Comparison of ENCODE assay signal across 13 mouse cellular contexts in genomic region chr15:93479445-93479844, GRCm38 (mm10).
DNase-seq lines count a peak whose midpoint lies in the region.
"Had no signal": no experiment of that assay in that cellular context is flagged by ENCODE, and none has a peak within 500 bp of the region (broad histone marks: within the 10 kb centered on the region; RNA-seq: fewer than 3 reads in every experiment).

No protein-coding gene starts in this region.

- intact Hi-C loops in heart, postnatal 36 days (cut with DNase I), result no loop called here

- DNase-seq in layer of hippocampus, adult 11-12 months (ENCODE audit: low spot score), result peak; percentile 58
- DNase-seq in layer of hippocampus, postnatal 10 days (ENCODE audit: low spot score in 2 of 2), result no peak
- DNase-seq in MN1 (ENCODE audit: low spot score), result peak; percentile 79
- DNase-seq in adipocyte (ENCODE audit: low spot score), result peak; percentile 57
- DNase-seq in layer of hippocampus, adult 9-10 months (ENCODE audit: low spot score), result peak; percentile 58
- DNase-seq in thymus, postnatal 4 days, result no peak
- DNase-seq in spleen, postnatal 10 days (ENCODE audit: low spot score in 2 of 2), result no peak
- no peak for DNase-seq in heart, postnatal 36 days
- DNase-seq: adrenal gland, postnatal 25 days; cerebellum, adult 18-20 months; kidney, postnatal 10 days; liver, embryonic 13.5 days; lung, postnatal 10 days had no signal

Comparison
In these comparisons a context has a peak if more than half of its experiments do, and no peak if none do; other contexts are left out.
1. DNase-seq: peak in layer of hippocampus, adult 11-12 months (single experiment), MN1 (single experiment), adipocyte (single experiment) and layer of hippocampus, adult 9-10 months (single experiment); none in layer of hippocampus, postnatal 10 days (0 of 2), thymus, postnatal 4 days (single experiment), spleen, postnatal 10 days (0 of 2) and heart, postnatal 36 days (0 of 2).